Mouse (Mus musculus) adrenal gland, adult 18-20 months (tissue): Measurements from ENCODE around the gene Gm27235. TPM values are rescaled to one million over a fixed set of nuclear protein-coding genes. Genes with fewer than 3 reads are reported as not detected.
"Not testable (repeated sequence)": the region's sequence is repeated elsewhere in the genome, so short reads cannot be mapped to it uniquely, and the experiment has no call there.

Experiments used
- DNase-seq, 2 experiments: peaks; one replicate each; pipeline ENCODE4 v3.0.0; 2021 to 2022; ENCODE audit warnings: low spot score in 2 of 2
- long read RNA-seq, 2 experiments: library from polyadenylated mRNA; stranded (forward); transcript quantifications; one replicate each; pipeline ENCODE4 v2.0.0; 2021
- total RNA-seq, 2 experiments: library from RNA; stranded (reverse); gene quantifications; 1 replicate in 1 of 2; 2 replicates in 1 of 2; pipeline ENCODE4 v1.2.3; 2021

Gm27235 gene
- not detected for total RNA-seq
- long read RNA-seq, experiment 1: 0 reads
- long read RNA-seq, experiment 2: 0 reads

DNA sequence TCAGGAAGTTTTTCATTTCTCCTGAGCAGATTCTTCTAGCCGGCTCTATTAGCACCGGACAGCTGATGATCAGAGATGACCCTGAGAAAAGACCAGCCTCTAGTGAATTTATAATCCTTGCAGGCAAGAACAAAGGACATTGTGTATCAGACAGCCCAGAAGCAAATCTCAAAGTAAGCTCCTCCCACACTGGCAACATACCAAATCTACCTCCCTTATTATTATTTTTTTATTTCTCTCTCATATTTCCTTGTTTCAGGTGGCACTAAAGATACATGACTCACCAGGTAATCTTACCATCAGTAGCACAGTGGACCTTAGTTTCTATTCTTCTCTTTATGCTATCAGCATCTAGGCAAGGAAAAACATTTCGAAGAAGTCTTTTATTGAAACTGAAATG, at the start of gene Gm27235, which contains the start of gene D730048I06Rik:
TSS of gene Gm27235 (minus strand) at position 101 of the 400 bp plus-strand sequence.
TSS of gene D730048I06Rik (minus strand) at position 112 of the 400 bp plus-strand sequence.
- no peak for DNase-seq

DNA sequence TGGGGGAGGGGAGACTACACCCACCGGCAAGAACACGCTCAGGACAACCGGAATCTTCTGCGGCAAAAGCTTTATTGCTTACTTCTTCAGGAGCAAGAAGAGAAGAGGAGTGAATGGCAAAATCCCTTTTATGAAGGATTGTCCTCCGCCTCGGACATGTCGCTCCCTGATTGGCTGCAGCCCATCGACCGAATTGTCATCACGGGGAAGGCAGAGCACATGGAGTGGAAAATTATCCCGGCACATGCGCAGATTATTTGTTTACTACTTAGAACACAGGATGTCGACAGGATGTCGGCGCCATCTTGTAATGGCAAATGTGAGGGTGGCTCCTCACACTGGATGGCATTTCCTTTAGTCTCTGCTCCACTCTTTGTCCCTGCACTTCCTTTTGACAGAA, 28.0 kb upstream of the Gm27235 start:
- DNase-seq: not testable (repeated sequence)

DNA sequence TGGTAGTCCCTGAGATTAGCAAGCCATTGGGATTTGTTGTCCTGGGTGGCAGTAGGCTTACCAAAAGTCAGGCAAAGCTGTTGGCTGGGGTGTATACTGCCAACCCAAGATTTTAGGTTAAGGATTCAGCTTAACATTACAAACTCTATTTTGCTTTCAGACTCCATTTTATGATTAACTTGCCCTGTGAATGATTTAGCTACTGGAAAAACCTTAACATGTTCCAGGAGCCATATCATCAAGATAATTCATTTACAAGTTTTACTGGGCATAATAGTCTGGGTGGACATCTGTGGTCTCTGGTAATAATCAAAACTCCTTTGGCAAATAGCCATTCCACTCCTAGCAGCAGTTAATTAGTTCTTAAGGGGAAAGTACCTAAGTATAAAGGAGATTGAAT, 8.2 kb upstream of the Gm27235 start:
- no peak for DNase-seq

DNA sequence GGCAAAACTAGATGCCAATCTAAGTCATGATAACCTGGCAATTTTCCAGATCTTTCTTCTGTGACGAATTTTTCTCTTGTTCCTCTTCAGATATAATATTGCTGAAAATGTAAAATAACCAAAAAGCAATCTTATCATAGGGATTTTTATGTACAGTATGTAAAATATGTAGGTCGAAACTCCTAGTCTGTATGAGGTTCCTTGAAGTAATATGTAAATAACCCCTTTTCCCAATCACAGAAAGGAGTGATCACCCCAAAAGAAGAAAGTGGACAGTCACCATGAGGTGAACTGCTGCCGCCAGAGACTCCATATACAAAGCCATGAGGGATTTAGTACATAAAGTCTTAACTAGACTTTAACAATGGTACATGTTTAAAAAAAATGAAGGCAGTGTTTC, 11.9 kb downstream of the Gm27235 start, which contains the start of gene Gm17727:
TSS of gene Gm17727 (minus strand) at position 101 of the 400 bp plus-strand sequence.
- DNase-seq: no peak

DNA sequence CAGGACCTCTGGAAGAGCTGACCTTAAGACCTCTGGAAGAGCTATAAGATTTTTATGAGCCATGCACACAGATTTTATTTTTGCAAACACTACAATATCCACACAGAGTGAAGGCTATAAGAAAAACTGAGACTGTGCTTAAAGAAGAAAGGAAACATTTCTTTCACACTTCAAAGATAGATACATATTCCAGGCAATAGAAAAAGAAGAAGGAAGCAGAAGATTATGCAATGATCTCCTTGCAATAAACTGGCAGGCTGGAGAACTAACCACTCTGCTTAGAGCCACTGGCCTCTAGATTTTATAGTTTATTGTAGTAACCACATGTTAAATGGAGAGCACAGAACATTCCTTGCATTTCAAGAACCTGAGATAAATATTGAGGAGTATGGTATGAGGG, 33.1 kb downstream of the Gm27235 start:
- no peak for DNase-seq

GRCm38 (mm10) chr9:35740749-35741148, 49.2 kb downstream of the Gm27235 start, which contains the start of gene Gm17677:
Gm17677 (plus strand) TSS chr9:35741049.
- no peak for DNase-seq

Other genes with a start within 250 kb of the Gm27235 start
- gene Ddx25, start 231.6 kb downstream of the Gm27235 start, total RNA-seq: 1 to 10 TPM; 1.0 to 1.1 TPM
- gene Pus3, start 231.5 kb downstream of the Gm27235 start, total RNA-seq: 10 to 100 TPM in 1 of 2 experiments, 1 to 10 TPM in 1; 9.5 to 13.0 TPM
- gene Pate2, start 219.8 kb downstream of the Gm27235 start, total RNA-seq: under 1 TPM; 0.30 to 0.38 TPM
- gene Hyls1, start 219.7 kb downstream of the Gm27235 start, total RNA-seq: 1 to 10 TPM; 2.7 to 3.1 TPM
- gene Pate4, start 178.2 kb downstream of the Gm27235 start, total RNA-seq: not detected
- not detected for gene Pate3, start 141.9 kb downstream of the Gm27235 start, total RNA-seq
- not detected for gene Pate1, start 102.7 kb downstream of the Gm27235 start, total RNA-seq
- not detected for gene Gm17677, start 49.1 kb downstream of the Gm27235 start, total RNA-seq
- not detected for gene Gm17727, start 12.0 kb downstream of the Gm27235 start, total RNA-seq
- gene D730048I06Rik, start within 50 bp of the Gm27235 start, total RNA-seq: not detected
- not detected for gene 9230110F15Rik, start 54.0 kb upstream of the Gm27235 start, total RNA-seq
- gene 9230113P08Rik, start 118.3 kb upstream of the Gm27235 start, total RNA-seq: not detected